Mouse (Mus musculus) intestine, embryonic 14.5 days (tissue): ENCODE results near the gene Gfm2. TPM values are rescaled to one million over a fixed set of nuclear protein-coding genes. Genes with fewer than 3 reads are reported as not detected.

ENCODE experiments used
- ATAC-seq: fragments of 200-750 bp; cut with Nextera tagmentation; replicated peaks from 2 replicates; pipeline ENCODE4 v1.8.0; 2017; ENCODE audit warnings: low read depth, moderate number of reproducible peaks, moderate TSS enrichment, moderate library complexity; ENCODE audit not compliant: low FRiP score, low TSS enrichment
- DNase-seq: peaks from one replicate; pipeline ENCODE4 v3.0.0-alpha.2; 2018; ENCODE audit warnings: low spot score
- H3K27ac ChIP-seq: fragments of 300-500 bp; sonication (generic); 2 replicates; pipeline ENCODE4 v1.5.1; 2014; ENCODE audit warnings: low read depth, mild to moderate bottlenecking, control low read depth
- H3K27me3 ChIP-seq: fragments of 300-500 bp; sonication (generic); replicated peaks from 2 replicates; pipeline ENCODE4 v1.6.1; 2014; ENCODE audit warnings: low read length, control low read depth; ENCODE audit not compliant: control insufficient read depth, insufficient read depth
- H3K36me3 ChIP-seq: fragments of 300-500 bp; sonication (generic); 2 replicates; pipeline ENCODE4 v1.6.1; 2014; ENCODE audit warnings: low read length, control low read depth; ENCODE audit not compliant: control insufficient read depth, insufficient read depth
- H3K4me1 ChIP-seq: fragments of 300-500 bp; sonication (generic); replicated peaks from 2 replicates; pipeline ENCODE4 v1.6.1; 2014; ENCODE audit warnings: low read length, control low read depth, mixed read lengths; ENCODE audit not compliant: control insufficient read depth, insufficient read depth
- H3K4me2 ChIP-seq: fragments of 300-500 bp; sonication (generic); 2 replicates; pipeline ENCODE4 v1.6.1; 2014; ENCODE audit warnings: low read length
- H3K4me3 ChIP-seq: fragments of 300-500 bp; sonication (generic); 2 replicates; pipeline ENCODE4 v1.5.1; 2014; ENCODE audit warnings: low read depth, low read length, control low read depth, mixed read lengths
- H3K9ac ChIP-seq: fragments of 300-500 bp; sonication (generic); 2 replicates; pipeline ENCODE4 v1.6.1; 2014; ENCODE audit warnings: mild to moderate bottlenecking, low read length
- H3K9me3 ChIP-seq: fragments of 300-500 bp; sonication (generic); 2 replicates; pipeline ENCODE4 v1.6.1; 2016; ENCODE audit warnings: low read length, control low read depth; ENCODE audit not compliant: control insufficient read depth
- WGBS: fragments of 180-500 bp; shearing (Covaris S2); extraction: QIAGEN DNeasy Blood & Tissue Kit; methylation state at CpG from one replicate; pipeline ENCODE4 v1.1.7; 2014; 5-methylcytosine and 5-hydroxymethylcytosine counted together
- polyA plus RNA-seq: library from polyadenylated mRNA; unstranded; fragments of >200 nt; fragmentation: Nextera tagmentation; extraction: Ambion mirVana; gene quantifications from 2 replicates; pipeline ENCODE4 v1.2.1, GENCODE M21; 2014

Gene Gfm2
- polyA plus RNA-seq, 1 experiment from 2014 or later: 31.3 TPM

DNA sequence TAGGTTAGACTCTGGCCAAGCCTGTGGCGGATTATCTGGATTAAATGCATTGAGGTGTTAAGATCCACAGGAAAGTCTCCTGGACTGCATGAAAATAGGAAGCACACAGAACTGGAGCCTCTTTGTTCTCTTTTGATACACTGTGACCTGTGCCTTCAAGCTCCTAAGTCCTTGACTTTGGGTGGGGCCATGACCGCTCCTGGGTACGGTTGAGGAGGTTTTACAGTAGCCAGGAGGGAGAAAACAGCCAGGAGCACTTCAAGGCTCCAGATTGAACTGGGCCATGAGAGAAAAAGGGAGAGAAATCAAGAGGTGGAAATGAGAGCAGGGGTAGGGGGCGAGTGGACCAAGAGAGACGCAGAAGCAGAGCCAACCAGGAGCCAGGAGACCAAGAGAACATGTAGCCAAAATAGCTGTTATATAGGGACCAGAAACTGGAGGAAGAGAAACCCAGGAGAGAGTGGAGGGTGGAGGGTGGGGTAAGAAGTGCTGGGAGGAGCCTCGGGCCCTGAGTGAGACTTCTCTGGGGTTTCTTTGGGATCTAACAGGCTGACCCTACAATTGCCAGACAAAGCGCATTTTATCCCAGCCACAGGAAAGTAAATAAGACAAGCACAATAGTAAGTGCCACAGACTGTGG lies 69.9 kb downstream of the Gfm2 start:
- 83% methylated on average over 7 of the region's 7 CpGs for WGBS
- DNase-seq: no peak
- no peak overlapping the region for H3K27ac ChIP-seq
- H3K36me3 ChIP-seq: no peaks in the 10 kb centered on the region
- peaks cover 5% of the 10 kb centered on the region; the same call in 1 of the 2 replicates for H3K4me1 ChIP-seq
- H3K9ac ChIP-seq: no peak overlapping the region
- H3K9me3 ChIP-seq: 0 out of 2 replicates have a peak, but pooled peaks cover 3% of the 10 kb centered on the region
- no peaks in the 10 kb centered on the region for H3K27me3 ChIP-seq
- ATAC-seq: no peak
- H3K4me3 ChIP-seq: no peak overlapping the region
- no peak overlapping the region for H3K4me2 ChIP-seq

DNA sequence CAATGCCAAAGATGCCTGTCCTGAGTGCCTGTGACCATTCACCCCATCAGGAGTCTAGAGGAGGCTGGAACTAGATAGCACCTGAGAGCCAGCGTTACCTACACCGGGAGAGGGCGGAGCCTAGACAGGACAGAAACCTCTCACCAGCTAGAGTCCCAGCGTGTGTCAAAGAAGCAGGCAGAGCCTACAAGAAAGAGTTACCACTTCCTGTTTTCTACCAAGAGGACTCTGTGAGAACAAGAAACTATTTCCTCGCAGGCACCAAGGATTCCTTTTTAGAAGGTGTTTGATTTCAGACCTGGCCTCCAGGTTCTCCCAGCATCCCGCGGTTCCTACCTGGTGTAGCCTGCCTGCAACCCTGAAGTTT lies 70.4 kb downstream of the Gfm2 start:
- H3K9ac ChIP-seq: no peak overlapping the region
- H3K9me3 ChIP-seq: 0 out of 2 replicates have a peak, but pooled peaks cover 3% of the 10 kb centered on the region
- H3K4me3 ChIP-seq: no peak overlapping the region
- no peak for ATAC-seq
- WGBS: 49% methylated on average over 7 of the region's 7 CpGs
- no peaks in the 10 kb centered on the region for H3K27me3 ChIP-seq
- no peak overlapping the region for H3K27ac ChIP-seq
- H3K36me3 ChIP-seq: no peaks in the 10 kb centered on the region
- peaks cover 5% of the 10 kb centered on the region; the same call in 1 of the 2 replicates for H3K4me1 ChIP-seq
- H3K4me2 ChIP-seq: no peak overlapping the region
- DNase-seq: no peak

DNA sequence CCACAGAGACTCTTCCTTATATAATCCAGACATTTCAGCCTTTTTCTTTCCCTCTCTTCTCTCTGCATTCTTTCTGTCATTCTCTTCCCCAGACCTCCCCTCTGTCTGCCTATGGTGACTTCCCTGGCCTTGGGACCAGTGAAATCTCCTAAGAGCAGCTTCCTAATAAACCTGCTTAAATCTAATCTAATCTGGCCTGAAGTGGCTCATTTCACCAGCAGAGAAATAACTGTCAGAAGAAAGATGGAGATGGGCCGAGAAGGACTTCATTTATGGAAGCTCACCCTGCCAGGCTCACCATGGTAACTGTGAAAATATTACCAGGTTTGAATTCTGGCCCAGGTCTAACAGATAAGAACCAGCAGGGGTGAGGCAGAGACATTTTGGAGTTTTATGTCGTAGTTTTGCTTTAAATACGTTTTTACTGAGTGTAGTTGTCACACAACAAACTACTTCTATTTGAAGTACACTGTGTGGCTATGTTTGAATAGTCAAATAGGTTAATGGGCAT lies 70.8 kb downstream of the Gfm2 start:
- no peak for DNase-seq
- H3K9me3 ChIP-seq: 0 out of 2 replicates have a peak, but pooled peaks cover 3% of the 10 kb centered on the region

DNA sequence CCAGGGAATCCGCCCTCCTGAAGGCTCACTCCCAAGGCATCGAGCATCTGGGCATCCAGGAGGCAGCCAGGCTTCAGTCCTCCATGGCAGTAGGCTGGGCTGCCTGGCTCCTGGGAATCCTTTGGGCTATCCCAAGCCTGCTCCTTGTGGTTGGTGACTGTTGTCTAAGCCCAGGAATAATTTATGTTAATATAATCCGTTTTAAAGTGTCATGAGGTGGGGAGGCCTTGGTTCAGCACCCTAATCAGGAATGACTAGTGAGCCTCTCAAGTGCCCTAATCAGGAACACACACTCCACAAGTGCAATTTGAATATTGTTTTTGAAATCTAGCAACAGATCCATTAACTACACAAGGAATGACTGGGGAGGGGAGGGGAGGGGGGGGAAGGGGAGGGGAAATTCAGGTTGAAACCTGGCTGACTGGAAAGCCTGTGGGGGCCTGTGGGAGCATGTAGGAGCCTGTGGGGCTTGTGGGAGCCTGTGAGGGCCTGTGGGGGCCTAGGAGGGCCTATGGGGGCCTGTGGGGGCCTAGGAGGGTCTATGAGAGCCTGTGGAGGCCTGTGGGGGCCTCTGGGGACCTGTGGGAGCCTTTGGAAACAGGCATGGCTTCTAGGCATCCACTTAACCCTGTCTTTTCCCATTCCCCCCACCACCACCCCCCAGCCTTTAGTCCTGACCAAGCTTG lies 77.0 kb downstream of the Gfm2 start:
- no peak overlapping the region for H3K4me2 ChIP-seq
- H3K27ac ChIP-seq: no peak overlapping the region
- WGBS: 52% methylated on average over 3 of the region's 3 CpGs
- no peak overlapping the region for H3K4me3 ChIP-seq
- H3K36me3 ChIP-seq: no peaks in the 10 kb centered on the region
- H3K27me3 ChIP-seq: no peaks in the 10 kb centered on the region
- ATAC-seq (no peak), DNase-seq (no peak)
- no peak overlapping the region for H3K9ac ChIP-seq
- 0 out of 2 replicates have a peak, but pooled peaks cover 3% of the 10 kb centered on the region for H3K9me3 ChIP-seq
- H3K4me1 ChIP-seq: no peaks in the 10 kb centered on the region

More for the DNA sequence above, 70.8 kb downstream of the Gfm2 start:
- no peak overlapping the region for H3K9ac ChIP-seq
- H3K27ac ChIP-seq: no peak overlapping the region
- no peak overlapping the region for H3K4me3 ChIP-seq
- no peak for ATAC-seq
- no peaks in the 10 kb centered on the region for H3K27me3 ChIP-seq
- WGBS: 63% methylated on average over 3 of the region's 3 CpGs
- H3K36me3 ChIP-seq: no peaks in the 10 kb centered on the region
- peaks cover 5% of the 10 kb centered on the region; the same call in 1 of the 2 replicates for H3K4me1 ChIP-seq
- H3K4me2 ChIP-seq: no peak overlapping the region

DNA sequence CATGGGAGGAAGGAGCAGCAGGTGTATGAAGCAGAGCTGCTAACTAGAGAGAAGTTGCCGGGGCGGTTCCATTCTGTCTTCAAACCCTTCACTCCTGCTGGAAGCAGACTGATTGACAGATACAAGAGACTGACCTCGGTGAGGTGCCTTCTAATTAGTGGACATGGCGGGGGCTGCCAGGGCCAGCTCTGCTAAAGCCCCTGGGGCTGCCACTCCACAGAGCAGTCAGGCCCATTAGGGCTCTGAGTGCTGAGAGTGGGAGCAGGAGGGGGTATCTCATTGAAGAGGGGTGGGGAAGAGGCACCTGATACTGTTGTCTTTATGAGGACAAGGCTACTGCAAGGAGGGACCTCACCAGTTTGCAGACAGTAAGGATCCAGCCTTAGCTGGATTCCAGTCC lies 77.8 kb downstream of the Gfm2 start:
- no peak for DNase-seq
- 0 out of 2 replicates have a peak, but pooled peaks cover under 1% of the 10 kb centered on the region for H3K9me3 ChIP-seq
- H3K4me2 ChIP-seq: no peak overlapping the region
- 65% methylated on average over 4 of the region's 4 CpGs for WGBS
- H3K4me1 ChIP-seq: no peaks in the 10 kb centered on the region
- ATAC-seq: no peak
- H3K27ac ChIP-seq: no peak overlapping the region
- H3K27me3 ChIP-seq: no peaks in the 10 kb centered on the region
- no peak overlapping the region for H3K9ac ChIP-seq
- H3K4me3 ChIP-seq: no peak overlapping the region
- no peaks in the 10 kb centered on the region for H3K36me3 ChIP-seq

DNA sequence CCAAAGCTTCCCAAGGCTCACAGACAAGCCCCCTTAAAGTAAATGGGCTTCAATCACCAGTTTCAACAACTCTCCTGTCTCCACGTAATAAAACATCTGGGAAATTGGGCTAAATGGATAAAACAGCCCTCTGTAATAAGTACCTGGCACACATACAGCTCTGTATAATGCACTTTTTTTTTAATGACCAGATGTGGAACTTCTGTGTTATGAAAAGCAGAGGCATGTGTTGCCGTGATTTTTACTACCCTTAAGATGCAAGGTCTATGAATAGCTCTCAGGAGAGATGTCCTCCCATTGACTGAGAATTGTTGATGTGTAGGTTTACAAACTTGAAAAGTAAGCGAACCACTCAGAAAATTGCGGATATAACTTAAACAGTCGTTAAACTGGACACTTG lies 78.5 kb downstream of the Gfm2 start:
- DNase-seq (no peak), ATAC-seq (no peak)
- Histone ChIP-seq H3K4me1 (no peaks in the 10 kb centered on the region), H3K9me3 (no peaks in the 10 kb centered on the region), H3K9ac (no peak overlapping the region), H3K27ac (no peak overlapping the region), H3K27me3 (no peaks in the 10 kb centered on the region), H3K36me3 (no peaks in the 10 kb centered on the region), H3K4me2 (no peak overlapping the region), H3K4me3 (no peak overlapping the region)
- WGBS: 46% methylated on average over 5 of the region's 5 CpGs

DNA sequence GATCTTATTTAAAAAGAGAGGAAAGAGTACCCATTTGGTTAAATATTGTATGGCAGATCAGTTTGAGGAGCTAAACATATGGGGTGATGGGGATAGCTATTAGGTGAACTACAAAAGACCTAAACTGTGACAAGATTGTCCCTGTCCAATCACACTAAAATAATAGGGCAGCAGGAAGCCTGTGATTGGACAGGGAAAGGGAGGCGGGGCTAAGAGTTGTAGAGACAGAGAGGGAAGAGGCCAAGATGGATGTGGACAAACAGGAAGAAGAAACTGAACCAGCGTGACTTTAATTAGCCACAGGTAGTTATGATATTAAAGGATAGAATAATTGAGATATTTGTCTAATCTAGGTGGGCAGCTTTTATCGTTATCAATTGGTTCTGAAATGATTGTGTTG lies 82.3 kb downstream of the Gfm2 start:
- 90% methylated on average over 3 of the region's 3 CpGs for WGBS
- DNase-seq (no peak), ATAC-seq (no peak)
- no peaks in the 10 kb centered on the region for H3K36me3 ChIP-seq
- H3K4me3 ChIP-seq: no peak overlapping the region
- no peak overlapping the region for H3K9ac ChIP-seq
- no peaks in the 10 kb centered on the region for H3K27me3 ChIP-seq
- no peaks in the 10 kb centered on the region for H3K4me1 ChIP-seq
- H3K4me2 ChIP-seq: no peak overlapping the region
- no peaks in the 10 kb centered on the region for H3K9me3 ChIP-seq
- H3K27ac ChIP-seq: no peak overlapping the region

DNA sequence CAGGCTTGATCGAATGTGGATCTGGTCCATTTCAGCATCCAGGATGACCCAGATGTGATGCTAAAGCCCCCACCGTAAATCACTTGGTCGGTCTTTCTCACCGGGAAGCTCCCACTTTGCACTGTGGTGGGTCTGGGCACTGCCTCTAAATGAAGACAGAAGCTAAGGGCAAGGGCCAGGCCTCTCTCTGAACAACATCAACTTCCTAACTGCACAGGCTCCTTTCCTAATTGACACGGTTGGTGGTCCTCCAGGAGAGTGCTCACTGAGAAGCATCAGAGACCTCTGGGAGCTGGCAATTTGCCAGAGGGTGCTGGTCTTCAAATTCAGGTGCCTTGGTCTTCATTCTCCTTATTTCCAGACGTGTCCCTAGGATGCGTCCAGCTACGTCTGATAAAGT lies 86.1 kb downstream of the Gfm2 start:
- 39% methylated on average over 8 of the region's 8 CpGs for WGBS
- no peak for ATAC-seq

More for the DNA sequence above, 86.1 kb downstream of the Gfm2 start:
- H3K36me3 ChIP-seq: no peaks in the 10 kb centered on the region
- H3K27ac ChIP-seq: no peak overlapping the region
- H3K4me3 ChIP-seq: no peak overlapping the region
- H3K27me3 ChIP-seq: no peaks in the 10 kb centered on the region
- no peak for DNase-seq
- H3K4me2 ChIP-seq: no peak overlapping the region
- 0 out of 2 replicates have a peak, but pooled peaks cover 2% of the 10 kb centered on the region for H3K9me3 ChIP-seq
- H3K9ac ChIP-seq: no peak overlapping the region
- no peaks in the 10 kb centered on the region for H3K4me1 ChIP-seq
